Mouse (Mus musculus) kidney, adult 2 months (tissue): ENCODE measurements around the gene Tbc1d12.

ENCODE experiments used
- CTCF ChIP-seq: fragments of 200-500 bp; conservative IDR thresholded peaks from 2 replicates; pipeline ENCODE4 v1.5.1; 2011; ENCODE audit warnings: low read depth, mild to moderate bottlenecking, control low read depth, low read length, moderate library complexity, mixed read lengths; ENCODE audit not compliant: insufficient read depth, insufficient read length
- POLR2A ChIP-seq: fragments of 200-500 bp; IDR thresholded peaks from one replicate; pipeline ENCODE4 v1.6.1; 2011; ENCODE audit warnings: low read depth, low read length, control low read depth

DNA sequence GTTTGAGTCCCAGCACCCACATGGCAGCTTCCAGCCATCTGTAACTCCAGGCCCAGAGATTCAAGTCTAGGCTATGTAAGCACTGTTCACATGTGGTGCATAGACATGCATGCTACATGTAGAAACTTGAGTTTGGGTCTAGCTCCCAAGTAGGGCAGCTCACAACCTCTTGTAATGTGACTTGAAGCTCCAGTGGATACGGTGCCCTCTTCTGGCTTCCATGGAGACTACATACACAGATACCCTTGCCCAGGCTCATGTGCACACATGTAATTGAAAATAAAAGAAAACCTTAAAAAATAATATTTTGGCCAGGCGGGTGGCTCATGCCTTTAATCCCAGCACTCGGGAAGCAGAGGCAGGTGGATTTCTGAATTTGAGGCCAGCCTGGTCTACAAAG lies 21.8 kb downstream of the Tbc1d12 start:
- TF ChIP-seq POLR2A, result no peak
- TF ChIP-seq CTCF, result no peak
